Mouse (Mus musculus) left cerebral cortex, adult 8-10 months (tissue): Measurements from ENCODE around the gene Zfp948. TPM values are rescaled to one million over a fixed set of nuclear protein-coding genes. Genes with fewer than 3 reads are reported as not detected.

Source experiments
- DNase-seq, 2 experiments: peaks; one replicate each; pipeline ENCODE4 v3.0.0; 2022; ENCODE audit warnings: low spot score in 2 of 2
- total RNA-seq, 4 experiments: library from RNA; stranded (reverse); gene quantifications; 2 replicates each; pipeline ENCODE4 v1.2.4; 2022

Zfp948 gene
- 10 to 100 TPM; 10.8 to 13.7 (median 10.9) TPM for total RNA-seq

DNA sequence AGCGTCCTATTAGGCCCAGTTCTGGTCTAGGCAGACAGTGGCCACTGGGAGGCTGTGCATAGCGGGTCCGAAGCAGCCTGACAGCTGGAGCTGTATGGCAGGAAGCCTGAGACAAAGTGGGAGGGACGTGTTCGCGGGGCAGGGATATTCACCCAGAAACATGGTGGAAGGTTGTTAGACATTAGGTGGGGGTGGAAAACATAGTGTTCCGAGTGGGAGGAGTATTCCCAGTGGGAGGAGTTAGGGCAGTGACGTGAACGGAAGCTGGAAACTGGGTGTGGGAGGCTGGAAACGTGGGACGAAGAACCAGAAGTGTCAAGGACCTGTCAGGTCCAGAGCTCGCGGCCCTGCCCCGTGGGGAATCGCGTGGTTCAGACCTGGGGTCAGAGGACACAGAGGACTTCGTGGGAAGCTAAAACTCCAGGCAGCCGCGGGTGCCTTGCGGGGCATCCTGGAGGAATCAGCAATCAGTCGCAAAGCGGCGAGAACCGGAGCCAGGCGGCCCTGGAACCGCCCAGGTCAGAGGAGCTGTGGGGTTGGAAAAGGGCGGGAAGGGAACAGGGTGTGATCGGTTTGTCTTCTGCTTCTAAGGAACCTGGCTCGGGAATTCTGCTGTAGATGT lies at the start of gene Zfp948:
Gene Zfp948 (plus strand): TSS at position 281 of the 622 bp plus-strand sequence.
- peak; percentile 62 to 76 for DNase-seq

DNA sequence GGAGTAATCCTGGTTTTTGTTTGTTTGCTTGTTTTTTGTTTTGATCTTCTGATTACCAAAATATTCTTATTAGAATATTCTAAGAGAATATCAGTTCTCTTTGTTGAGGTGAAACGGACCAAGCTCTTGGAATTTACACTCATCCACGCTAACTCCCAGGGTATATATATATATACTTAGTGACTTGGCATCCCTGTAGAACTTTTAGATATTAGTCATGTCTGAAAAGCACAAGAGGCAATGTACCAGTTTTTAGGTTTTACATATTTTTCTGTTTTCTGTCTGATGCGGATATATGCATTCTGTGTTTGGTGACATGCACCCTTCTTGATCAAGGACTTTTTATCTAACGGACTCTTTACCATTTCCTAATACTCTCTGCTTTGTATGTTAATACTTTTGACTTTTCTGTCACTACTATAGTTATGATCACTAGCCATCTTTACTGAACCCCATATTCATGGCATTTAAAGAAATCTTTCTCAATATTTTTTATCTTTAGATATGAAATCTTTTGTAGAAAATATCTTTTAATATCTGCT lies 49.6 kb upstream of the Zfp948 start:
- DNase-seq: no peak

DNA sequence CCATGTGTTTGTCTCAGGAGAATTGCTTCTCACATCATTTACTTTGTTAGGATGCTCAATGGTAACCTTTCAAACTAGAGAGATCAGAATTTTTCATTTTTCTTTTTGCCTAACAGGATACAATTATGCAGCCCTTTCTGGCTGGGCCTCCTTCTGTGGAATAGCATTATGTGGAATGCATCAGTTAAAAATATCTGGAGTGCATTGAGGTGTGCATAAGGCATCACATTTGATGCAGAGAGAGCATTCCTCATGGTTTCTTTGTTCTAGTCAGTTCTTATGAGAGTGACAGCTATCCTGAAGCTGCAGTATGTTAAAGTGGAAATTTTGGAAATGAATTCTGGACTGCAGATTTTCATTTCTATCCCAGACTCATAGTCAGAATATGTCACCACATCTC lies 40.5 kb upstream of the Zfp948 start:
- no peak for DNase-seq

DNA sequence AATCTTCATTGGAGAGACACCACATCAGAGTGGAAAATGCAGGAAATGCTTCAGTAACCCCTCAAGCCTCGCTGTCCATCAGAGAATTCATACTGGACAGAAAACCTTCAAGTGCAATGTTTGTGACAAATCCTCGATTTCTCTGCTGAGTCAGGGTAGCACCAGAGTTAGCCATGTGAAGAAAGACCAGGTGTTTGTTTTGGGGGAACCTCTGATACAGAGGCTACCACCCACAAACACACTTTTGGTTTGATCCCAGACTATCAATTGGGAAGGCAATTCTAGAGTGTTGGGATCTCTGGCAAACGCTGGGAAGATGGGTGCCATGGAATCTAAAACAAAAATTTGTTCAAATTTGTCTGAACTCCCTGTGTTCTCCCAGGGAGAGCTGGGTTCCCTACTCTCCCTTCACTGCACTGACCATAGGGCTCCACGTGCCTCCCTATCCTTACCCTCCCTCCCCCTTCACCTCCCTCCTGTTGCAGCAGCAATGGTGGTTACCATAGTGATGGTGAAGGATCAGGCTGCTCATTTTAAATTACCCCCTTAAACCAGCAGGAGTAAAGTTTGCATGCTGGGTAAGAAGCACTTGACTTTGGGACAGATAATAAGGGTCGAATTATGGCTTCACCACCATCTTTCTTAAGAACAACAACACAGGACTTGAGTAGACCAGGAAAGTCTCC lies 36.0 kb upstream of the Zfp948 start:
- DNase-seq: no peak

DNA sequence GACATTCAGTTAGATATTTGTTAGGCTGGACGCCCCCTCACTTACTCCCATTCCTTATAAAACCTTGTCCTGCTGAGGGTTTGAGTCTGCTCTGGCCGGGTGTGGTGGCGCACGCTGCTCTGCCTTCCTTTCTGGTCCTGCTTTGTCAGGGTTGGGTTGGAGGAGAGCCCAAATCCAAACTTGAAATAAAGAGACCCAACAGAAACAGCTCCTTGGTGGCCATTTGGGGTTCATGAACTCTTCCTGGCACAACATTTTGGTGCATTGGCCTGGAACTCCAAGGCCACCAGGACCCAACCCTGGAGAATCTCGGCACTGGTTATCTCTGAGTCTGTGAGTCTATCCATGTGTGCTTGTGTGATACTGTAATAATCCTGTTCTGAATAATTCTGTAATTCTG lies 35.2 kb upstream of the Zfp948 start:
- no peak for DNase-seq

DNA sequence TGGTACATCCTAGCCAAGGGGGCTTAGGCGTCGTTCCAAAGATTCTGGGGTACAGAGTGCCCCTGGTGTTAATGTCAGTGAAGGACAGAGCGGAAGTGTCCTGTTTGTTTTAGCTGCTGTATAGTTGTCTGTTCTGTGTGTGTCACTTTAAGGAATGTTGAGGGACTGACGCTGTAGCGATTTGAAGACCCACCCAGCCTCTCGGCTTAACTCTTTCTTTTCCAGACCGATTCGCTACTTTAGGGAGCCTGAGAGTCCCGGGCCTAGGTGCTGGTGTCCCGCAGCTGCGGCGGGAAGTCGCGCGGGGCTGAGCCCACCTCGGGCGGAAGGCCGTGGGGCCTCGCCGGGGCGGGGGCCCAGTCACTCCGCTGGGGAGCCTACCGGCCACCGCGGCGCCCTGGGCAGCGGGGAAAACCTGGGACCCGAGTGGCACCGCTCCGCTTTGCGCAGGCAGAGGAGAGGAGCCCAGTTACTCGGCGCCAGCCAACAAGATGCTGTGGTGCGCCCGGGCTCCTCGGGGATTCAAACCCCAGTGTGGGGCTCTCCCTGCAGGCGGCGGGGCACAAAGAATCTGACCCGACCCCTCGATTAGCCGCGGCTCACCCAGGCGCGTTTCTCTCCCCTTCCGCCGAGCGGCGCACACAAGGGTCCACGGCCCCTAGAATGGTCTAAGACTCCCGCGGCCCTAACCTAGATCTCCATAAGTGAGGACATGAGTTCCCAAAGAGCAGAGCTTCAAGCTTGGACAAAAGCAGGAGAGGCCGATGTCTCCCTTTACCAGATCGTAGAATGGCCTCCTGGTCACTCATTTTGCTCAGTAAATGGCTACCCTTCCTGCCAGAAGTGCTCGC lies 34.5 kb upstream of the Zfp948 start:
- peak; percentile 61 to 72 for DNase-seq

DNA sequence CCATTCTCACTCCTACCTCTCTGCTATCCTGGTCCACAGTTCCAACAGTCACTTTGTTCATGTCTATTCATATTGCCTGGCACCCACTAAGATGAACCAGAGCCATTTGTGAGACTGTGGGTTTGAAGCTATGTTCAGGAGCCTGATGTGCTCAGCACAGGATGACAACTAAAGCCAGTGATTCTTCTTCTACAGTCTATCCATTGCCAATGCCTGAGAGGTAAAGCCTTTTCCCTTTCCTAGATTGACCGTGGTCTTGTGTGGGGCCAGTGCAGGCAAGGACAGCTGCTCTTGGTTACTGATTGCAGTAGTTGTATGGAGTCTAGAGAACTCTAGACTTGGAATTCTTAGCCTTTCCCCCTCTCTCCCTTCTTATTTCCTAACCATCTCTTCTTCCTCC lies 32.8 kb upstream of the Zfp948 start:
- DNase-seq: no peak

DNA sequence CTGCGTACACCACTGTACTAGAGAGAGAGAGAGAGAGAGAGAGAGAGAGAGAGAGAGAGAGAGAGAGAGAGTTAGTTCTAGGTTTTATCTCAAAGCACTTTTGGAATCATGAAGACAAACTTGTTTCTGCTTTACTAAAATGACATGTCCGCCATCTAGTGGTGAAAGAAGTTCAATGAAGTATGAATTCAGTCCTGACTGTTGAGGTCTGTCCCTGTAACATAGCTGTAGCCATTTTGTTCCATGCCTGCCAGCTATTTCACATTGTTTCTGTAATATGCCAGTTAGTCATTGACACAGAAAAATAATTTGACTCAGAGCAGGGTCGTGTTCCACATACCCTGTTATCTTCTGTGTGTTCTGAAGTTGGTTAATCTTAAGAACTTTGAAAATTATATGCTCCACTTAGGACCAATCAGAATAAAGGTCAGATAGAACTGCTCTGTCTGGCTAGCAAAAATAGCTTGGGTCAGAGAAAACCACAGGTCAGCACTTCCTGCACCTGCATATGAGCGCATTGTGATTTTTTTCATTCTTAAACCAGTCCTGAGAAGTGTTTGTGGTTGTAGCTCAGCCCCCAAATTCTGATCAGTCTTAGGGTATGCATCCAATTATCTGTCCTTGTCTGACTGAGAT lies 32.2 kb upstream of the Zfp948 start:
- peak in 1 of 2 experiments; percentile 27 for DNase-seq

DNA sequence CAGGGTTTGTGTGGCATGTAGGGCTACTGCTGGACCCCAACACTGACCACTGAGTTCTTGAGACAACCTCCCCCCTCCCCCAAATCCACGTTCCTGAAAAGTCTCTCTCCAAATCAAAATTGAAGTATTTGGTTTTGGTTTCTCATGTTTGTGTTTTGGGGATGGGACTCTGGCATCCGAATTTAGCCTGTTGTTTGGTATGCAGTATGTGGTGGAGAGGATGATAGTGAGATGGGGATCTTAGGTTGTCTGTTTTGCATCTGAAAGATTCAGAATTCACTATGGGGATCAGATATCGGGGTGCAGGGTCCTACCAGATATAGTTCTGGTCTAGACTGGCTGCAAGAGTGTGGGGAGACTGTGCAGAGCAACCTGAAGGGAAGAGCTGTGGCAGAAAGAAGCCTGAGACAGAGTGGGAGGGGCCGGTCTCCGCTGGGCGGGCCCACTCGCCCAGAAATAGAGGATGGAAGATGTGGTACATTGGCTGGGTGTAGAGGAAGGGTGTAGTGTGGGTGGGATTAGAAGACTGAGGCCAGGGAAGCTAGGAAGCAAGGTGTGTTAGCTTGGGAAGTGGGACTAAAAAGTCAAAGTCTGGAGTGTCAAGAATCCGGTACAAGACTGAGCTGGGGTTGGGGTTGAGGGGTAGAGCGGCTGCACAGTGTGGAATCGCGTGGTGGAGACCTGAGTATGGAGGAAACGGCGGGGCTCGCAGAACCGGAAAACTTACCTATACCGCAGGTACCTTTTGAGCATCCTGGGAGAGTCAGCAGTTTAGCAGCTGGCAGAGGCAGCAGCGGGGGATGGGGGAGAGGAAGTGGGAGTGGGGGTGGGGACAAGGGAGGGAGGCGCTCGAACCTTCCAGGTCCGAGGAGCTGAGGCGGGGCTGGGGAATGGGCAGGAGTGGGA lies 31.5 kb upstream of the Zfp948 start, which contains the start of gene Zfp52:
Gene Zfp52 (plus strand): TSS at position 444 of the 906 bp plus-strand sequence.
- peak; percentile 46 to 62 for DNase-seq

DNA sequence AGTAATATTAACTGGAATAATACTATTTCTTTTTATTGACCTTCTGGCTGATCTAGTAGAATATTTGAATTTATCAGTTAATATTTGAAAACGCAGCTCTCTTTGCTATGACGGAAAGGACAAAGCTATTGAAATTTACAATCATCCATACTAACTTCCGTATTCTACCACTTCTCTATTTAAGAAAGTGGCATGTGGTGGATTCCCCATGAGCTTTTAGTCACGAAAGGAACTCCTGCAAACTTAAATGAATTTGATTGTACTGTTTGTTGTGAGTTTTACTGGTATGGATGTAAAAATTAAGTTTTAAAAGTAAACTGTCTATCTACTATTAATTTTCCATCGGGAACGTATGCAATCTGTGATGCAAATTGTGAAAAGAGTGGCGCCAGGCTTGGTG lies 30.7 kb upstream of the Zfp948 start:
- DNase-seq: no peak

DNA sequence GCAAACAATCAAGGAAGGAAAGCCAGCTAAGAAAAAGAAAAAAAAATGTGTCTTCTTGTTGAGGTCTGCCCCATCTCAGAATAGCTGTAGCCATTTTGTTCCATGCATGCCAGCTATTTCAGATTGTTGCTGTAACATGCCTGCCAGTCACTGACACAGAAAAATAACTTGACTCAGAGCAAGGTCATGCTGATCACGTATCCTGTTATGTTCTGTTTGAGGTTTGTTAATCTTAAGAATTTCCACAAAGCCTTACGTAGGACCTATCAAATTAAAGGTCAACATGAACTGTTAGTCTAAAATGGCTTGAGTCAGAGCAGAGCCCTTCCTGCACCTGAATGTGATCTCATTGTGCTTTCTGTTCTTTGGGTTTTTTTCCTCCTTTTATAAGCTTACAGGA lies 30.1 kb upstream of the Zfp948 start:
- no peak for DNase-seq

DNA sequence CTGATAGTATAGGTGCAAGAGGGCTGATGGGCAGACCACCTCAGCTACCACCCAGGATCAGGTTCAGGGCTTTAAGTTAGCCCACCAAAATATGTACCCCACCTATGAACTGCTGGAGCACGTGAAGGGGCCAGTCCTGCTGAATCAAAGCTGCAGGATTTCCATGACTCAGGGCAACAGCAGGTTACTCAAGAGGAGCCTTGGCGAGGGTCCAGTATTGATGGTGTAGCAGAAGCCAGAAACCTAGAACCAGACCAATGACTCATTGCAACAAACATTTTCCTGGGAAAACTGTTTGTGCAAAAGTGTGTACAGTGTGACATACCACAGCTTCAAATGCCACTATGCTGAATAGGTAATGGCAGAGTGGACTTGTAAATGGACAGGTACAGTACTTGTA lies 9.0 kb upstream of the Zfp948 start:
- DNase-seq: no peak

DNA sequence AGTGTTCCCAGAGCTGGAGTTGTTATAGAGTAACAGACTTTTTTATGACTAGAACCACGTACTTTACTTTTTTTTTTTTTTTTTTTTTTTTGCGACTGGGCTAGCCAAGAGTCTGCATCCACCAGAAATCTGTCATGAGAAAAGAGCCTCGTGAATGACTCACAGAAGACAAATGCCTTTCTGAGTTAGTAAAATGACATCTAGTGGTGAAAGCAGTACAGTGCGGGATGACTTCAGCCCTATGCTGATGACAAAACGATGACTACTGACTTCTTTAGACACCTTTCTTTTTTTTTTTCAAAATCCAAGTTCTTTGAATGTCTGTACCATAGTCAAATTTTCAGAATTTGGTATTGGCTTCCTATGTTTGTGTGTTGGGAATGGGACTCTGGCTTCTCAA lies 588 bp upstream of the Zfp948 start:
- DNase-seq: peak in 1 of 2 experiments; percentile 64

DNA sequence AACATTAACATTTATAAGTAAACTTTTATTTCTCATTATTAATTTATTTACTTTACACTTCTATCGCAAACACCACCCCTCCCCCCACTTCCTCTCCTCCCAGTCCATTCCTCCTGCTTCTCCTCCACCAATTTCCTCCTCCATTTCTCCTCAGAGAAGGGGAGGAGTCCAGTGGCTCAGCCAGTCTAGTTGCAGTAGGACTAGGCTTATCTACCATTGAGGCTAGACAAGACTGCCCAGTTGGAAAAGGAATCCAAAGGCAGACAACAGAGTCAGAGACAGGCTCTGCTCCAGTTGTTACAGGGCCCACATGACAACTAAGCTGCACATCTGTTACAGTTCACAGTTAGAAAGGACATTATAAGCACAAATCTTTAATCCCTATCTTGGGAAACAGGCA lies 888 bp downstream of the Zfp948 start:
- no peak for DNase-seq

DNA sequence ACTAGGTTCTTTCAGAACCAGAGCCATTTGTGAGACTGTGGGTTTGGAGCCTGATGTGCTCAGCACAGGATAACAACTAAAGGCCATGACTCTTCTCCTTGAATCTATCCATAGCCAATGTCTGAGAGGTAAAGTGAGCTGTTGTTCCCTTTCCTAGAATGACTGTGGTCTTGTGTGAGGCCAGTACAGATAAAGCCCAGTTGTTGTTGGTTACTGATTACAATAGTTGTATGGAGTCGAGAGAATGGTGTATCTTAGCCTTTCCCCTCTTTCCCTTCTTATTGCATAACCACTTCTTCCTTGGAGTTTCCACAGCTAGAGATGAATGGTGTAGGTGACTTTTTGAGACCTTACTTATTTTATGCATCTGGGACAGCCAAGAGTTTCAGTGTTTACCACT lies 12.3 kb downstream of the Zfp948 start:
- no peak for DNase-seq

DNA sequence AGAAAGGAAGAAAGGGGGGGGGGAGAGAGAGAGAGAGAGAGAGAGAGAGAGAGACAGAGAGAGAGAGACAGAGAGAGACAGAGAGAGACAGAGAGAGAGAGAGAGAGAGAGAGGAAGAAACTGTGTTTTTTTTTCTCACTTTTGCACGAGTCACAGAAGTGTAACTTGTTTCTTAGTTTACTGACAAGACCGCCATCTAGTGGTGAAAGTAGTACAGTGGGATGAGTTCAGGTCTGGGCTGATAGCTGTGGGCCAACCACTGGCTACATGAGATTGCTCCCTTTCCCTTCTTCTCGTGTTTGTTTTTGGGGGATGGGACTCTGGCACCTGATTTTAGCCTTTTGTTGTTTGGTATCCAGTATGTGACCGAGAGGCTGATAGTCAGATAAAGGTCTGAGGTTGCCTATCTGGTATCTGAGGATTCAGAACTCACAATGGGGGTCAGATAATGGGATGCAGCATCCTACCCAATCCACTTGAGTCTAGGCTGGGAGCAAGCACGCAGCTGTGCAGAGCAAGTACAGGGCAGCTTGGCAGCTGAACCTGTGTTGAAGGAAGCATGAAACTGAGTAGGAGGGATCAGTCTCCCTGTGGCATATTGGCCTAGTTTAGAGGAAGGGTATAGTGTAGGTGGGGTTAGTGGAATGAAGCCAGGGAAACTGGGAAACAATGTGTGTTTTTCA lies 12.8 kb downstream of the Zfp948 start:
- no peak for DNase-seq

DNA sequence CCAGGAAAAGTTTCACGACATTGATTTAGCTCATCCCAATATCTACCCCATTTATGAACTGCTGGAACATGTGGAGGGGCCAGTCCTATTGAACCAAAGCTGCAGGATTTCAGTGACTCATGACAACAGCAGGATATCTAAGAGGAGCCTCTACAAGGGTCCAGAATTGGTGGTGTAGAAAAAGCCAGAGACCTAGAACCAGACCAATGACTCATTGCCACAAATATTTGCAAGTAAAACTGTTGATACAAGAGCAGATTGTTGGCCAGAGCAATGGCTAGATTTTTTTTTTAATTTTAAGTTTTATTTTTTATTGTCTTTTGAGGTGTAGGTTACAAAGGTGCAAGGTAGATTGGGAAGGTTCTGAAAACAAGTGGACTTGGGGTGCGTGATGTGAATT lies 18.7 kb downstream of the Zfp948 start:
- no peak for DNase-seq

DNA sequence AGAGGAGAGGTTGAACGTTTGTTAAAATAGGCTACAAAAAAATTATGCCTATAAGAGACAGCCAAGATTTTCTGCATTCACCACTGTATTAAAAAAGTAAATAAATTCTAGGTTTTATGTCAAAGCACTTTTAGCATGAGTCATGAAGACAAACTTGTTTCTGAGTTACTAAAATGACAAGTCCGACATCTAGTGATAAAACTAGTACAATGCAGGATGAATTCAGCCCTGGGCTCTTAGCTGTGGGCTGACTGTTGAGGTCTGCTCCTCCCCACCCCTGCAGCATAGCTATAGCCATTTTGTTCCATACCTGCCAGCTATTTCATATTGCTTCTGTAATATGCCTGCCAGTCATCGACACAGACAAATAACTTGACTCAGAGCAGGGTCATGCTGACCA lies 49.5 kb downstream of the Zfp948 start:
- no peak for DNase-seq

DNA sequence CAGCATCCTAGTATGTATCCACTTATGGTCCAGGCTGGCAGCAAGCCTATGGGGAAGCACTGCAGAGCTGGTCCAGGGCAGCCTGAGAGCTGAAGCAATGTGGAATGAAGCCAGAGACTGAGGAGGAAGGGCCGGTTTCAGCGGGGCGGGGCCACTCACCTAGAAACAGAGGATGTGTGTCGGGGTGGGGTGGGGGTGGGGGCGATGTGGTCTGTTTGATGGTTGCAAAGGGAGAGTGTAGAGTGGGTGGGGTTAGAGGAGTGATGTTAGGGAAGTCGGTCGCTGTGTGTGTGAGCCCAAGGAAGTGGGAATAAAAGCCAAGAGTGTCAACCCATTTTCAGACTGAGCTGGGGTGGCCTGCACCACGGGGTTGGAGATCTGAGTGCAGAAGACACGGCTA lies 50.5 kb downstream of the Zfp948 start:
- no peak for DNase-seq

DNA sequence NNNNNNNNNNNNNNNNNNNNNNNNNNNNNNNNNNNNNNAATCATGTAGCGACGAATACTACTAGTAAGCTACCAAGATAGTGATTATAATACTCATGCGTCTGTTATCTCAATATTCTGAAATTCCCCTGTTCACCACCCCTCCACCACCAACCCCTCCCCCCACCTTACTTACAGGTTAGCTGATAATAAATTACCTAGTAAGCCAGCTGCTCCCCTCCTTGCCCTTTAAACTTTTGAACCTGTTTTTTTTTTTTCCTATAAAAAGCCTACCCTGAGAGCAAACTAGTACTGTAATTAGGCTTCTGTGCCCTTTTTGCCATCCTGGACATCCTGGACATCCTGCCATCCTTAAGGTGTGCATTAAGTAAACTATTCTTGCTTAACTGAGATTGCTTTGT lies 56.8 kb downstream of the Zfp948 start:
- DNase-seq: no peak
